Mouse (Mus musculus) fibroblast of lung, adult 2 months (primary cell): ENCODE data around the gene Gm17267.
"Not testable (repeated sequence)": the region's sequence is repeated elsewhere in the genome, so short reads cannot be mapped to it uniquely, and the experiment has no call there.

Experiments used
- DNase-seq: peaks from one replicate; pipeline ENCODE4 v3.0.0-alpha.2; 2011; ENCODE audit warnings: low read depth

Gm17267 gene

GRCm38 (mm10) chrX:126017257-126017656, at the start of gene Gm17267:
TSS of gene Gm17267 (plus strand) at chrX:126017557.
- not testable (repeated sequence) for DNase-seq
